Mouse (Mus musculus) cerebellum, adult (tissue): Measurements from ENCODE around the gene 3110009E18Rik.

Experiments
- ATAC-seq: cut with Nextera tagmentation; 2 replicates; pipeline ENCODE4 v1.9.2; 2017; ENCODE audit warnings: mild to moderate bottlenecking, moderate library complexity, mixed read lengths; ENCODE audit not compliant: insufficient number of reproducible peaks, low FRiP score, low TSS enrichment

3110009E18Rik gene

GRCm38 (mm10) chr1:120138923-120139540, 18.0 kb downstream of the 3110009E18Rik start:
- ATAC-seq = no peak

- ATAC-seq = no peak
Measured at GRCm38 (mm10) chr1:120140144-120140693, 19.2 kb downstream of the 3110009E18Rik start.

GRCm38 (mm10) chr1:120142551-120142950, 21.6 kb downstream of the 3110009E18Rik start:
- ATAC-seq = peak; percentile 82

GRCm38 (mm10) chr1:120145527-120146216, 24.7 kb downstream of the 3110009E18Rik start:
- ATAC-seq = no peak

- no peak for ATAC-seq
Measured at GRCm38 (mm10) chr1:120146994-120147393, 26.0 kb downstream of the 3110009E18Rik start.

GRCm38 (mm10) chr1:120154232-120154631, 33.2 kb downstream of the 3110009E18Rik start:
- no peak for ATAC-seq

- no peak for ATAC-seq
Measured at GRCm38 (mm10) chr1:120155325-120155724, 34.3 kb downstream of the 3110009E18Rik start.

- no peak for ATAC-seq
Measured at GRCm38 (mm10) chr1:120158474-120159127, 37.6 kb downstream of the 3110009E18Rik start.

GRCm38 (mm10) chr1:120161502-120161901, 40.5 kb downstream of the 3110009E18Rik start:
- ATAC-seq = no peak

GRCm38 (mm10) chr1:120162616-120163015, 41.6 kb downstream of the 3110009E18Rik start:
- no peak for ATAC-seq

- ATAC-seq = no peak
Measured at GRCm38 (mm10) chr1:120168016-120168415, 47.0 kb downstream of the 3110009E18Rik start.

GRCm38 (mm10) chr1:120168674-120169073, 47.7 kb downstream of the 3110009E18Rik start:
- no peak for ATAC-seq

GRCm38 (mm10) chr1:120170307-120170706, 49.3 kb downstream of the 3110009E18Rik start:
- ATAC-seq = no peak

- peak; percentile 23; the same call in 1 of the 2 replicates for ATAC-seq
Measured at GRCm38 (mm10) chr1:120171819-120172521, 51.0 kb downstream of the 3110009E18Rik start.

- no peak for ATAC-seq
Measured at GRCm38 (mm10) chr1:120174991-120175390, 54.0 kb downstream of the 3110009E18Rik start.

GRCm38 (mm10) chr1:120176313-120176712, 55.3 kb downstream of the 3110009E18Rik start:
- ATAC-seq = no peak

- ATAC-seq = no peak
Measured at GRCm38 (mm10) chr1:120177141-120177540, 56.2 kb downstream of the 3110009E18Rik start.

- no peak for ATAC-seq
Measured at GRCm38 (mm10) chr1:120186204-120186603, 65.2 kb downstream of the 3110009E18Rik start.

- ATAC-seq = no peak
Measured at GRCm38 (mm10) chr1:120186655-120187054, 65.7 kb downstream of the 3110009E18Rik start.

- ATAC-seq = no peak
Measured at GRCm38 (mm10) chr1:120187059-120187458, 66.1 kb downstream of the 3110009E18Rik start.
